In the genomic region with DNA sequence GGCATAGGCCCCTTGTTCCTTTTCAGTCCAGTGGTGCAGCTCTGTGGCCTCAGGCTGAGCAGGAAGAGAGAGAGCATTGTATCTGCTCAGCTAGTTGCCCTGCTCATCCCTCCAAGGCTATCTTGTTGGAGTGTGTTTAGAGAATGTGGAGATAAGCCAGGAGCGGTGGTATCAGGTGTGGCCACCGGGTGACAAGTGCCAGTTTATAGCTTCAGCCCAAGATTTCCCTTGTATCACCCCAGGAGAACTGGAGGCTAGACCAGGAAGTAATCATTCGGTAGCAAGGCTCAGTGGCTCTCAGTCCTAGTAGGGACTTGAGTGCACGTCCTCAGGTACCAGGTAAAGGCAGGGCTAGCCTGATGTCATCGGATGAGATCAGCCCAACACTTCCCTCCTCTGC, we compare ENCODE assay signal across 14 mouse cellular contexts. TPM values are rescaled to one million over a fixed set of nuclear protein-coding genes. Genes with fewer than 3 reads are reported as not detected.
DNase-seq lines count a peak whose midpoint lies in the region; ATAC-seq and TF ChIP-seq lines count a peak whose summit lies in the region.
"Had no signal": no experiment of that assay in that cellular context is flagged by ENCODE, and none has a peak within 500 bp of the region (broad histone marks: within the 10 kb centered on the region; RNA-seq: fewer than 3 reads in every experiment).

No protein-coding gene starts in this region.

- no peaks in the 10 kb centered on the region for H3K36me3 ChIP-seq in heart, embryonic 11.5 days (ENCODE audit: control insufficient read depth, insufficient read depth, low read length)
- H3K36me3 ChIP-seq in G1E (replicated peaks): peaks cover 82% of the 10 kb centered on the region
- H3K36me3 ChIP-seq in intestine, embryonic 15.5 days: no peaks in the 10 kb centered on the region
- H3K36me3 ChIP-seq in forebrain, postnatal 0 days (ENCODE audit: insufficient read depth): peaks cover 12% of the 10 kb centered on the region

- no peaks in the 10 kb centered on the region; the same call in 1 of the 2 replicates for H3K27me3 ChIP-seq in heart, embryonic 11.5 days (ENCODE audit: control insufficient read depth, insufficient read depth, low read length)
- no peaks in the 10 kb centered on the region for H3K27me3 ChIP-seq in G1E (ENCODE audit: insufficient read depth, low read length)
- H3K27me3 ChIP-seq in intestine, embryonic 15.5 days (replicated peaks): no peaks in the 10 kb centered on the region
- H3K27me3 ChIP-seq in forebrain, postnatal 0 days (ENCODE audit: insufficient read depth, low read length): no peaks in the 10 kb centered on the region
- H3K27me3 ChIP-seq: midbrain, embryonic 13.5 days; neural tube, embryonic 12.5 days had no signal

- H3K9ac ChIP-seq in heart, embryonic 11.5 days (ENCODE audit: low read depth, low read length): no peak overlapping the region
- H3K9ac ChIP-seq in intestine, embryonic 15.5 days: no peak overlapping the region
- no peak overlapping the region for H3K9ac ChIP-seq in forebrain, postnatal 0 days
- H3K9ac ChIP-seq: midbrain, embryonic 13.5 days; neural tube, embryonic 12.5 days had no signal

- no peak for TF ChIP-seq CTCF in G1E (IDR thresholded peaks at IDR 0.05; ENCODE audit: low read depth, low read length)
- no peak for TF ChIP-seq CTCF in forebrain, postnatal 0 days (IDR thresholded peaks at IDR 0.05; ENCODE audit: low read depth)

- WGBS in heart, embryonic 11.5 days (ENCODE audit: insufficient replicate concordance): 46% methylated on average over 5 of the region's 5 CpGs
- 68% methylated on average over 5 of the region's 5 CpGs for WGBS in intestine, embryonic 15.5 days
- 92% methylated on average over 5 of the region's 5 CpGs for WGBS in forebrain, postnatal 0 days

- peak overlapping the region; percentile 4; the same call in 1 of the 2 replicates for H3K4me2 ChIP-seq in heart, embryonic 11.5 days
- no peak overlapping the region for H3K4me2 ChIP-seq in intestine, embryonic 15.5 days (replicated peaks)
- no peak overlapping the region for H3K4me2 ChIP-seq in forebrain, postnatal 0 days (ENCODE audit: low read depth)
- H3K4me2 ChIP-seq: midbrain, embryonic 13.5 days; neural tube, embryonic 12.5 days had no signal

- DNase-seq in heart, adult 8-10 months (ENCODE audit: low spot score): no peak
- peak; percentile 56 for DNase-seq in G1E (ENCODE audit: low spot score)
- no peak for DNase-seq in forebrain, postnatal 0 days
- no peak for DNase-seq in cerebellum, postnatal 36 days
- no peak for DNase-seq in frontal cortex, postnatal 14 days (ENCODE audit: low spot score in 2 of 2)
- DNase-seq: heart, postnatal 4 days; kidney, postnatal 4 days; thymus, postnatal 36 days had no signal

- no peak overlapping the region for H3K27ac ChIP-seq in heart, embryonic 11.5 days (ENCODE audit: low read depth, low read length)
- H3K27ac ChIP-seq in intestine, embryonic 15.5 days: no peak overlapping the region
- H3K27ac ChIP-seq in forebrain, postnatal 0 days (ENCODE audit: low read depth, low read length): no peak overlapping the region
- H3K27ac ChIP-seq: midbrain, embryonic 13.5 days; neural tube, embryonic 12.5 days had no signal

- H3K9me3 ChIP-seq in heart, embryonic 11.5 days (replicated peaks; ENCODE audit: control insufficient read depth, low read length): no peaks in the 10 kb centered on the region
- no peaks in the 10 kb centered on the region for H3K9me3 ChIP-seq in G1E (replicated peaks)
- H3K9me3 ChIP-seq in intestine, embryonic 15.5 days: no peaks in the 10 kb centered on the region
- no peaks in the 10 kb centered on the region for H3K9me3 ChIP-seq in forebrain, postnatal 0 days (ENCODE audit: low read length)
- H3K9me3 ChIP-seq: midbrain, embryonic 13.5 days; neural tube, embryonic 12.5 days had no signal

- no peak overlapping the region for H3K4me3 ChIP-seq in heart, embryonic 11.5 days (ENCODE audit: low read depth, low read length)
- no peak overlapping the region; the same call in 1 of the 2 replicates for H3K4me3 ChIP-seq in G1E (ENCODE audit: low read depth, low read length)
- no peak overlapping the region for H3K4me3 ChIP-seq in intestine, embryonic 15.5 days (replicated peaks)
- no peak overlapping the region for H3K4me3 ChIP-seq in forebrain, postnatal 0 days (ENCODE audit: low read depth, low read length)
- H3K4me3 ChIP-seq: midbrain, embryonic 13.5 days; neural tube, embryonic 12.5 days had no signal

- peak; percentile 60 for ATAC-seq in heart, embryonic 11.5 days (replicated peaks; ENCODE audit: insufficient number of reproducible peaks, low FRiP score, low TSS enrichment)
- ATAC-seq in G1E (ENCODE audit: extremely low read depth, insufficient number of reproducible peaks, low FRiP score, poor library complexity, severe bottlenecking): peak; percentile 56
- peak; percentile 78 for ATAC-seq in intestine, embryonic 15.5 days
- ATAC-seq in megakaryocyte, adult 5-6 weeks (ENCODE audit: poor library complexity, severe bottlenecking): peak; percentile 28
- no peak for ATAC-seq in forebrain, postnatal 0 days
- ATAC-seq: lung, postnatal 0 days; midbrain, embryonic 13.5 days had no signal

- H3K4me1 ChIP-seq in heart, embryonic 11.5 days (ENCODE audit: control insufficient read depth, insufficient read depth, low read length): peaks cover 12% of the 10 kb centered on the region; the same call in 1 of the 2 replicates
- peaks cover 58% of the 10 kb centered on the region for H3K4me1 ChIP-seq in G1E (ENCODE audit: insufficient read depth, low read depth, low read length)
- H3K4me1 ChIP-seq in intestine, embryonic 15.5 days (replicated peaks): no peaks in the 10 kb centered on the region
- no peaks in the 10 kb centered on the region for H3K4me1 ChIP-seq in forebrain, postnatal 0 days (ENCODE audit: insufficient read depth)

RNA-seq across cellular contexts. Expression of gene Max, which starts 52.8 kb away (rescaled TPM):
- 13.6 and 26.4 TPM in 2 replicates for polyA plus RNA-seq in heart, embryonic 11.5 days (2014; fragmentation: Nextera tagmentation; extraction: Ambion mirVana)
- total RNA-seq in heart, adult 8-10 months (2022): 10 to 100 TPM; 59.2 to 86.0 (median 63.7) TPM
- total RNA-seq in G1E (2014; fragmentation: Nextera tagmentation): 252 and 272 TPM in 2 replicates
- total RNA-seq in G1E (2017): 128 and 136 TPM in 2 replicates
- 129 and 144 TPM in 2 replicates for polyA plus RNA-seq in G1E (2012)
- polyA plus RNA-seq in intestine, embryonic 15.5 days (2015; fragmentation: Nextera tagmentation; extraction: Ambion mirVana): 13.0 and 13.1 TPM in 2 replicates
- total RNA-seq in megakaryocyte, adult 5-6 weeks (2015): 130 and 142 TPM in 2 replicates
- total RNA-seq in megakaryocyte, adult 5-6 weeks (2017): 125 and 175 TPM in 2 replicates
- 56.0 and 58.5 TPM in 2 replicates for total RNA-seq in forebrain, postnatal 0 days (2014; rRNA removed)
- 14.6 TPM in 2 replicates for polyA plus RNA-seq in forebrain, postnatal 0 days (2015; fragmentation: Nextera tagmentation; extraction: Ambion mirVana)
